Mouse (Mus musculus): ENCODE data around the gene Dlst. TPM values are rescaled to one million over a fixed set of nuclear protein-coding genes. Genes with fewer than 3 reads are reported as not detected.

Gene Dlst
- polyA plus RNA-seq, 1 experiment from 2014 or later = 123 TPM

DNA sequence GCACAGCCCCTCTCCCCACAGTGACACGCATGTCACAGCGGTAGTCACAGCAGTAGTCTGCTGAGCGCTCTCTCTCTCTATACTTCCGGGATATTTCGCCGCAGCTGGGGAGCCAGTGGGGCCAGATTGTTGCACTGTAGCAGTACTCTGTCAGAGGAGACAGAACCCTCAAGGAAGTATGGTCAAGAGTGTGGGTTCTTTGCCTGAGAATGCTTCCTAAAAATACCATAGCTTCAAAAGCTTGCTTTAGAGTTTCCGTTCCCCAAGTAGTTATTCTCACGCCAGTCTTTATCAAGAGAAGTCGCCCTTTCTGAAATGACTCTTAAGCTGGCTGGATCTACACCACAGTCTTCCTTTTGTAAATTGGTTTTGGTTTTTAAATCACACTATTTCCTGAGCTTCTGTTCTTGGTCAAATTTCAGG, 12.5 kb downstream of the Dlst start:
- peaks cover 100% of the 10 kb centered on the region for H3K36me3 ChIP-seq
- H3K4me1 ChIP-seq = no peaks in the 10 kb centered on the region
- DNase-seq (ENCODE audit: low spot score) = no peak
- H3K27me3 ChIP-seq (ENCODE audit: low read depth, poor library complexity, severe bottlenecking) = no peaks in the 10 kb centered on the region
- no peak overlapping the region for H3K27ac ChIP-seq
- 97% methylated on average over 9 of the region's 9 CpGs for WGBS
- H3K4me3 ChIP-seq = no peak overlapping the region
- no peaks in the 10 kb centered on the region for H3K9me3 ChIP-seq (replicated peaks)

DNA sequence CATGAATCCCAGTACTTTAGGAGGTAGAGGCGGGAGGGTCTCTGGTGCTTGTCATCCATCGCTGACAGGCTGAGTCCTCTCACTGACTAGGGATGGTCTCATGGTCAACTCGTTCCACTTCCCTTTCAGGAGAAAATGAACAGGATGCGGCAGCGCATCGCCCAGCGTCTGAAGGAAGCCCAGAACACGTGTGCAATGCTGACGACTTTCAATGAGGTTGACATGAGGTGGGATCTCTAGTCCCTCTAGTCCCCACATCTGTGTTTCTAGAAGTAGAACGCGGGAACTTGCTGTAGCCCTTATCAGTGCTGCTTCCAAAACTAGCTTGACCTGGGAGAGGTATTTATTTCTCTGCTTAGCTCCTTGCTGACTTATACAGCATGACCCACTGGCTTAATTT, 13.0 kb downstream of the Dlst start:
- 96% methylated on average over 11 of the region's 11 CpGs for WGBS
- Histone ChIP-seq H3K27me3 (ENCODE audit: low read depth, poor library complexity, severe bottlenecking) (no peaks in the 10 kb centered on the region), H3K4me3 (no peak overlapping the region), H3K9me3 (replicated peaks) (no peaks in the 10 kb centered on the region), H3K27ac (no peak overlapping the region), H3K36me3 (peaks cover 100% of the 10 kb centered on the region), H3K4me1 (no peaks in the 10 kb centered on the region)
- no peak for DNase-seq (ENCODE audit: low spot score)

DNA sequence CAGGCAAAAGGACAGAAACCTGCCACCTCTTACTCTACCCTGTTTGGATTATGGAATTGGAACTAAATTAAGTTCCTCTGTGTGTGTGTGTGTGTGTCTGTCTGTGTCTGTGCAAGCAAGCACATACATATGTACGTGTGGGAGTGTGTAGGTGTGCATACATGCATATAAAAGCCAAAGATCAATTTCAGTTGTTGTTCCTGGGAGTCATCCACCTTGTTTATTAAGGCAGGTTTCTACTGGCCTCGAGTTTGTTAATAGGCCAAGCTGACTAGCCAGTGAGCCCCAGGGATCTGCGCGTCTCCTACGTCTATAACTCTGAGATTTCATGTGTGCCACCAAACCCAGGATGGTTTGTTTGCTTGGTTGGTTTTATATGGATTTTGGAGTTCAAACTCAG, 14.1 kb downstream of the Dlst start:
- no peak overlapping the region for H3K27ac ChIP-seq
- peaks cover 99% of the 10 kb centered on the region for H3K36me3 ChIP-seq
- H3K27me3 ChIP-seq (ENCODE audit: low read depth, poor library complexity, severe bottlenecking) = no peaks in the 10 kb centered on the region
- 96% methylated on average over 5 of the region's 5 CpGs for WGBS
- no peaks in the 10 kb centered on the region for H3K9me3 ChIP-seq (replicated peaks)
- no peak overlapping the region for H3K4me3 ChIP-seq
- no peak for DNase-seq (ENCODE audit: low spot score)
- no peaks in the 10 kb centered on the region for H3K4me1 ChIP-seq

DNA sequence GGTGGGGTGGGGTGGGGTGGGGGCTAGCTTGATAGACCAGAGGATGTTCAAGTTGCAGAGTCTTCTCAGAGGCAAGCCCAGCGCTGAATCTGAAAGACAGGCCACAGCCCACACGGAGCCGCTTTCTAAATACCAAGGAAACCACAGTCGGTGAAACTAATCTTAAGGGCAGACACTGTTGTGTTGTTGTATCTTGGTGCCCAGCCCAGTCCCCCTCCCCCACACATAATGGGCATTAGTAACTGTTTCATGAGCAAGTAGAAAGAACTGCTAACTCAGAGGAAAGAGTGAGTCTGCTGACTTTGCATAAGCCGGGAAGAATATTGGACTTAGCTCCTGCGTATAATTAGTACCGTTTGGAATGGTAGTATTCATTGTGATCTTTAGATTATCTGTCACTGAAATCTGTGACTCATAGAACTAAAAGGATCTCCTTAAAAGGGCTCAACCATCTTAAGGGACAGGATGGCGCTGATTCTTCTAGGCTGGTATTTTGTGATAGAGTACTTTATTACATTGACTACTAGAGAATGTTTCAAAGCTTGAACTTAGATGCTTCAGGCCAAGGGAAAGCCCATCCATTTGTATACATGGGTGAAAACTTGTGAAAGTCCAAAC, 16.5 kb downstream of the Dlst start:
- no peaks in the 10 kb centered on the region for H3K9me3 ChIP-seq (replicated peaks)
- H3K27me3 ChIP-seq (ENCODE audit: low read depth, poor library complexity, severe bottlenecking) = no peaks in the 10 kb centered on the region
- 95% methylated on average over 8 of the region's 8 CpGs for WGBS
- DNase-seq (ENCODE audit: low spot score) = no peak
- H3K27ac ChIP-seq = no peak overlapping the region
- peaks cover 96% of the 10 kb centered on the region for H3K36me3 ChIP-seq
- H3K4me3 ChIP-seq = no peak overlapping the region
- no peaks in the 10 kb centered on the region for H3K4me1 ChIP-seq

DNA sequence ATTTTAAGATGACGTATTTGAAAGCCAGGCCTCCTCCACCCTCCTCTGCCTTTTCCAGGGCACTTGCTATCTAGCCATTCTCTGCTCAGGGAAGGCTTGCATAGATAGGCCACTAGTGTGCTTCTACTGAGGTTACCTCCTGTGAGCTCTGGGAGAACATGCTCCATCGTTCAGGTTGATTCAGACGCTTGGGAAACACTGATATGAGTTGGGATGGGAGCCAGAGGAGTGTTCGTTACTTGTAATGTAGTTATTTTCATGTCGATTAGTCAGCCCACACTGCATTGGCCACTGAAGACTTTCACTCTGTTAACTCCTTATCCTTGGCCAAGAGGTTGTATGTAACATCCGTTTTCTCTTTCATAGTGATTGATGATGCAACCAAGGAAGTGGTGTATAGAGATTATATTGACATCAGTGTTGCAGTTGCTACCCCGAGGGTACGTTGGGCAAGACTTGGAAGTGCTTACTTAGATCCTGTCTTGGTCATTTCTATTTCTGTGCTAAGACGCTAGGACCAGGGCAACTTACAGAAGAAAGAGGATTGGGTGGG, 18.9 kb downstream of the Dlst start:
- Histone ChIP-seq H3K36me3 (peaks cover 95% of the 10 kb centered on the region), H3K4me1 (peaks cover 5% of the 10 kb centered on the region; the same call in 1 of the 2 replicates), H3K4me3 (no peak overlapping the region), H3K27me3 (ENCODE audit: low read depth, poor library complexity, severe bottlenecking) (no peaks in the 10 kb centered on the region), H3K27ac (no peak overlapping the region), H3K9me3 (replicated peaks) (no peaks in the 10 kb centered on the region)
- DNase-seq (ENCODE audit: low spot score) = no peak
- WGBS = 96% methylated on average over 9 of the region's 9 CpGs

DNA sequence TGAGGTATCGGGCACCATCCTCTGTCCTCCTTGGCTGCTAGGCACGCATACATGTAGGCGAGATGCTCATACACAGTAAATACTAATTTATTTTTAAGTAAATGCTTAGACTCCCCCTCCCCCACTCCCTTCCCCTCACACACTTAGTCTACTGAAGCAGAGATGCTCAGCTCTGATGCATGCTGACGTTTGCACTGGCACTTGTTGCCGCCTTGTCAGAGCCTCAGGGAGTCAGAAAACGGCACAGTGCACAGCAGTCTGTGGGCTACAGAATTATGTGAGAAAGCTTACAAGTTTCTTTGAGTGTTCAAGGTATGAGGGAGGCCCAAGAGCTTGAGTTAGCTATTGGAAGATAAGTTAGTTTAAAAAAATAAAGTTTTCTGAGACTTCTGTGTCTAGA, 20.7 kb downstream of the Dlst start:
- Histone ChIP-seq H3K27me3 (ENCODE audit: low read depth, poor library complexity, severe bottlenecking) (no peaks in the 10 kb centered on the region), H3K27ac (no peak overlapping the region), H3K4me3 (no peak overlapping the region), H3K36me3 (peaks cover 93% of the 10 kb centered on the region), H3K4me1 (peaks cover 5% of the 10 kb centered on the region; the same call in 1 of the 2 replicates), H3K9me3 (replicated peaks) (no peaks in the 10 kb centered on the region)
- DNase-seq (ENCODE audit: low spot score) = no peak
- 92% methylated on average over 6 of the region's 6 CpGs for WGBS

DNA sequence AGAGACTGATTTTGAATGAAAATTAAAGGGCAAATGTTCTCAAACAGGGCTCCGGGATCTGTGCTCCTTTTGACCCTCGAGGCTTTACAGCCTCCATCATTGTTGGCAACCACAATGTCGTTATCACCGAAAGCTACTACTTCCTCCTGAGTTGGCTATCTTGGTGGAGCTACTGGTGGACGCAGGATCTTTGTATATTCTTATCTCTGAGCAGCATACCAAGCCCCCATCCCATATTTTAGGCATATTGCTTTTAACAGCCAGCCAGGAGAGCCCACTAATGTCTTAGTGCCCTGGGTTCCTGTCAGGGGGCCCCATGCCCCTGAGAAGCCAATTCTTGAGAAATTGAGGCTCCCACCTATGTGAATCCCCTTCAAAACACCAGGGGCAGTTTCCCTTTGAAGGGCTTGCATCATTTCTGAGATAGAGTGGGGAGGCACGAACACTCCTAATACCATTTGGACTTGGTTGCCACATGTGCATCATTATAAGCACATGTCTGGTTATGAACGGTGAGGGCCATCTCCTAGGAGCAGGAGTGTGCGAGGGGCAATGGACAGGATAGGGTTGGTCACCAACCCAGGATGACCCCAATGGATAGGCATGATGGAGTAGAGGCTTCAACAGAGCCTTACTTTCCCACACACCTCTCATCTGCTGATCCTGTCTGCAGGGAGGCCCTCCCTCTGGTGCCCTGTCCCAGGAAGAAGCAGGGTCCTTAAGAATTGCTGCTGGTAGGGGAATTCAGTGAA, 23.6 kb downstream of the Dlst start:
- Histone ChIP-seq H3K4me3 (no peak overlapping the region), H3K4me1 (peaks cover 8% of the 10 kb centered on the region; the same call in 1 of the 2 replicates), H3K36me3 (peaks cover 65% of the 10 kb centered on the region), H3K9me3 (replicated peaks) (no peaks in the 10 kb centered on the region), H3K27ac (no peak overlapping the region), H3K27me3 (ENCODE audit: low read depth, poor library complexity, severe bottlenecking) (peaks cover 6% of the 10 kb centered on the region; the same call in 1 of the 2 replicates)
- 89% methylated on average over 8 of the region's 8 CpGs for WGBS
- DNase-seq (ENCODE audit: low spot score) = no peak

DNA sequence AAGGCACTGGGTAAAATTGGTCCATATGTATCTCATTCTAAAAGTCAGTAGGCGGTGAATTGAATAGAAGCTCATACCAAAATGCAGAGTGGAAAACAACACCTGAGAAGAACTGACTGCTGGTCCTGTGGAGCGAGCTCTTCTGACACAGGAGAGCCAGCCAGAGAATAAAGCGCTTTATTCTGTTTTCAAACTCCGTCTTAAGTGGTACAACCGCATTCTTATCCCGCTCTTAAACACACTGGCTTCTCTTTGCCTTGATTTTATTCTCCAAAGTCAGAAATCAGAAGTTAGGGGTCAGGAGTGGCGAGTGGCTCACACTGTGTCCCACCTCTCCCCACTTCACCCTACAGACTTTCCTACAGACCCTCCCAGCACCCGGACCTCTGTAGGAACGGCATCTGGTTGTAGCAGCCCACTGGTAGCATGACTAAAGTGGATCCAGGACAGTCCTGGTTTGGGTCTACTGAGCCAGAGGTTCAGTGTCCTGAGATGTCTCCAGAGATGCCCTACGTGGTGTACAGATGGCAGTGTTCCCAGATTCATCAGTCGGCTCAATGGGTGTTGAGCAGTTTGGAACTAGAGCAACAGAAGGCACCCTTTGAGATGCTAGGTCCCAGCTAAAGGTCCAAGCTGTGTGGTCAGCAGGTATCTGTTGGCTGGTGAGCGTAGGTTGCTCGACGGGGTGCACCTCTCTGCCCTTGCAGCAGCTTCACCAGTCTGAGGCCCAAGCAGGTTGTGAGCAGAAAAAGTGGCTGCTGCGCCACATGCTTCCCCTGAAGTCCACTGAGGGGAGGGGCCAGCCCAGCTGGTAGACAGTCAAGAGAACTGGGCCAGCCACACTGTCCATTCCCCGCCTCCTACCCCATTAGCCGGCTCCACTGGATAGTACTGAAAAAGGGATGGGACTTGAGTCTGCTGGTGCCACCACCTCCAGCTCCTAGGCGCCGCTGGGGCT, 25.2 kb downstream of the Dlst start:
- H3K4me1 ChIP-seq = peaks cover 14% of the 10 kb centered on the region; the same call in 1 of the 2 replicates
- H3K4me3 ChIP-seq = no peak overlapping the region
- WGBS = 83% methylated on average over 19 of the region's 19 CpGs
- peaks cover 50% of the 10 kb centered on the region for H3K36me3 ChIP-seq
- H3K27ac ChIP-seq = no peak overlapping the region
- no peak for DNase-seq (ENCODE audit: low spot score)
- H3K27me3 ChIP-seq (ENCODE audit: low read depth, poor library complexity, severe bottlenecking) = peaks cover 22% of the 10 kb centered on the region; the same call in 1 of the 2 replicates
- no peaks in the 10 kb centered on the region for H3K9me3 ChIP-seq (replicated peaks)

DNA sequence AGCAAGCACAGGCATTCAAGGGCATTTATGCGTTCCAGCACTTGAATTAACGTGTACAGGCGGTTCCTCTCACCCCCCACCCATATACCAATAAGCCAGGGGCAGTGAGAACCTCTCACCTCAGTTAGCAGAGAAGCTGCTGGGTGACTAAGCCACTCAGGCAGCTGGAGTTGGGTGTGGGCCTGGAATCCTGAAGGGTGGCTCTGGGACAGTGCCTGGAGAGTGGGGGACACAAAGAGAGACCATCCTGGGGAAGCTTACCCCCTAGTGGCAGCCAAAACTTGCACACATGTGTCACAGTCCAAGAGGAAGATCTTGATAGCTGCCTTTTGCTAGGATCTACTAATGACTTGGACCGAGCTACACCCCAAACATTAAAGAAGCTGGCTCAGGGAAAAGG, 26.0 kb downstream of the Dlst start:
- Histone ChIP-seq H3K4me3 (no peak overlapping the region), H3K9me3 (replicated peaks) (no peaks in the 10 kb centered on the region), H3K27ac (no peak overlapping the region), H3K4me1 (peaks cover 14% of the 10 kb centered on the region; the same call in 1 of the 2 replicates), H3K36me3 (peaks cover 41% of the 10 kb centered on the region), H3K27me3 (ENCODE audit: low read depth, poor library complexity, severe bottlenecking) (peaks cover 29% of the 10 kb centered on the region; the same call in 1 of the 2 replicates)
- DNase-seq (ENCODE audit: low spot score) = no peak
- WGBS = 90% methylated on average over 4 of the region's 4 CpGs

DNA sequence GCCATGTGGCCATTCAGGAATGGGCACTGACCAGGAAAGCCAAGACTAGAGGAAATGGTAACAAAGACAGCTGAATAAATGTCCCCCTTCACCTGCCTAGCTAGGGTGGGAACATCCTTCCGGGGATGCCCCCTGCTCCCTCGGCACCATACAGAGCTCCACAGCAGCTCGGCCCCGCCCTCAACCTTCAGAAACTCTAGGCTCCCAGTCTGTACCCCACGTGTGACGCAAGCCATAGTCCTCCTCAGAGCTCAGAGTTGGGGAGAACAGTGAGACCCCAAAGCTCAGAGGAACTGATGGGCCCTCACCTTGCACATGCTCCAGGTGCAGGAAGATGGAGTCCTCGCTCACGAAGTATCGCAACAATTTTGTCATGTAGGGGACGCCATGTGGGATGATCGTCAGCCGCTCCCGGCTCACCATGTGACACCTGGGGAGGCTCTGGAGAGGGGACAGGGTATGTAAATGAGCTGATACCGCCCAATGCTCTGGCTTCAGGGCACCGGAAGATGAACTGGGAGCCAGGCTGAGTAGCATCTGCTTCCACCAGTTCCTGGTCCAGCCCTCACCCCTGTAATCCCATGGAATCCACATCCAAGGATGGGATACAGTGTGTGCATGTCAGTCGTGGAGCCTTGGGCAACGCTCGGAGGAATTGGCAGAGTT, 29.5 kb downstream of the Dlst start:
- Histone ChIP-seq H3K27ac (no peak overlapping the region), H3K4me1 (peaks cover 12% of the 10 kb centered on the region), H3K9me3 (replicated peaks) (no peaks in the 10 kb centered on the region), H3K36me3 (peaks cover 10% of the 10 kb centered on the region), H3K4me3 (no peak overlapping the region), H3K27me3 (ENCODE audit: low read depth, poor library complexity, severe bottlenecking) (peaks cover 29% of the 10 kb centered on the region; the same call in 1 of the 2 replicates)
- no peak for DNase-seq (ENCODE audit: low spot score)
- 47% methylated on average over 18 of the region's 18 CpGs for WGBS

DNA sequence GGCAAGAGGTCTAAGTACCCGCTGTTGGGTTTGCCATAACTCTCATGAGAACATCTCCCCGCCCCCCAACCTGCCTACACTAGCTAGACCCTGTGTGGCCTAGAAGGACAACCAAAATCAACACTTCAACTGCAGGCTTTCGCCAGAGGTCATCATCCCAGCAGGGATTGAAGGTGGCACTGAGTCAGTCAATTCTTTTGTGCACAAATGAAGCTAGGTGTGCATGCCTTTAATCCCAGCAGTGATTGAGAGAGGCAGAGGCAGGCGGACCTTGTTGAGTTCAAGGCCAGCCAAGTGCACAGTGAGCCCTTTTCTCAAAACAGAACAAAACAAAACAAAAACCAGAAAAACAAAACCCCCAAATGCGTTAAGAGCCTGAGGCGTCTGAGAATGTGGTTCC, 30.5 kb downstream of the Dlst start:
- DNase-seq (ENCODE audit: low spot score) = no peak
- Histone ChIP-seq H3K4me1 (peaks cover 21% of the 10 kb centered on the region), H3K27ac (no peak overlapping the region), H3K36me3 (peaks cover under 1% of the 10 kb centered on the region; the same call in 1 of the 2 replicates), H3K27me3 (ENCODE audit: low read depth, poor library complexity, severe bottlenecking) (peaks cover 29% of the 10 kb centered on the region; the same call in 1 of the 2 replicates), H3K4me3 (no peak overlapping the region), H3K9me3 (replicated peaks) (no peaks in the 10 kb centered on the region)
- 85% methylated on average over 6 of the region's 6 CpGs for WGBS

DNA sequence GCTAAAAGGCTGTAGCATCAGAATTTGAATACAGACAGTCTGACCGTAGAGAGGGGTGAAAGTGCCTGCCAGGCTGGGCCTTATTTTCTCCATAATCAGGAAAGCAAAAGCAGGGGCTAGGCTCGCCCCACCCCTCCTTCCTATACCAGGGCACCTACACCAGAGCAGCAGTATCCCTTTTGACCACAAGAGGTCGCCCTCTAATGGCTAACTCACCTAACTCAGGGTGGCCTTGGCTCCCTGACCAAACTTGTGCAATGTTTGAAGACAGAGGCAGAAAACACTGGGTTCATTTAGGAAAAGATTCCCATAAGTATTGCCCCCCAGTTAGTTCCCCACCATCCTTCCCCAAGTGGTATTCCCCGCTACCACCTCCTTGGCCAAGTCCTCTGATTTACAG, 32.2 kb downstream of the Dlst start:
- WGBS = 20% methylated on average over 4 of the region's 4 CpGs
- DNase-seq (ENCODE audit: low spot score) = peak; percentile 90
- peaks cover 32% of the 10 kb centered on the region for H3K4me1 ChIP-seq
- H3K36me3 ChIP-seq = no peaks in the 10 kb centered on the region
- H3K27ac ChIP-seq = no peak overlapping the region
- peaks cover 37% of the 10 kb centered on the region; the same call in 1 of the 2 replicates for H3K27me3 ChIP-seq (ENCODE audit: low read depth, poor library complexity, severe bottlenecking)
- H3K4me3 ChIP-seq = no peak overlapping the region
- H3K9me3 ChIP-seq (replicated peaks) = no peaks in the 10 kb centered on the region

Measured in limb, embryonic 10.5 days (tissue).